Mouse (Mus musculus) megakaryocyte, embryonic 14.5 days (primary cell): Measurements from ENCODE around the gene A430078G23Rik.

Experiments used
- FLI1 ChIP-seq: IDR thresholded peaks from 2 replicates; pipeline ENCODE4 v1.6.1; 2012; ENCODE audit warnings: low read length, inconsistent platforms, mixed read lengths
- GATA1 ChIP-seq: IDR thresholded peaks from 3 replicates; pipeline ENCODE4 v1.6.1; 2012; ENCODE audit warnings: mixed read lengths, low read length, inconsistent platforms, borderline replicate concordance

DNA sequence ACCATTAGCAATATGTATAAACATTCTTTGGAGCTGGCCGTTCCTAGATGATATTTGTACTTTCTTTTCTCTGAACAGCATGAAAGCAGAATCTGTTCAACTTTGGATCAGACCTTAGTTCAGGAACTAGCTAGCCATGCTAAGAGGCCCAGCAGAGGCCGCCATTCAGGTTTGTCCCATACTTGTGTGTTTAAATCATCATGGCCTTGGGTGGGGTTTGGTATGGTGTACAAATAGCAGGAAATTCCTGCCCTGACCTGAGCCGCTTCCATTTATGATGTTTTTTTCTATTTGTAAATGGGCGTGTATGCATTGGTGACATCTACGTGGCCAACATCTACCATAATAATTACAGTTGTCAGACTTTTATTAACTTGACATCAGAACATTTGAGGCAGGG, 72.0 kb downstream of the A430078G23Rik start:
- TF ChIP-seq GATA1 (no peak), FLI1 (no peak)
